Mouse (Mus musculus) urinary bladder, adult 2 months (tissue): Measurements from ENCODE around the gene Adk. TPM values are rescaled to one million over a fixed set of nuclear protein-coding genes. Genes with fewer than 3 reads are reported as not detected.
"Not testable (repeated sequence)": the region's sequence is repeated elsewhere in the genome, so short reads cannot be mapped to it uniquely, and the experiment has no call there.

Source experiments
- DNase-seq: peaks from one replicate; pipeline ENCODE4 v3.0.0; 2022; ENCODE audit warnings: low spot score
- polyA plus RNA-seq: library from polyadenylated mRNA; depleted of rRNA; stranded (reverse); fragments of >200 nt; gene quantifications from 2 replicates; pipeline ENCODE4 v1.2.3, GENCODE M21; 2012

Adk gene
- polyA plus RNA-seq, 1 experiment, result 100 TPM

GRCm38 (mm10) chr14:21434686-21435085, 382.3 kb downstream of the Adk start:
- DNase-seq, result no peak

GRCm38 (mm10) chr14:21439785-21440184, 387.4 kb downstream of the Adk start:
- no peak for DNase-seq

- DNase-seq, result no peak
These were observed 388.2 kb downstream of the Adk start for GRCm38 (mm10) chr14:21440526-21440925.

GRCm38 (mm10) chr14:21441772-21442533, 389.6 kb downstream of the Adk start:
- DNase-seq, result no peak

- no peak for DNase-seq
These were observed 400.2 kb downstream of the Adk start for GRCm38 (mm10) chr14:21452581-21452980.

GRCm38 (mm10) chr14:21453896-21454295, 401.5 kb downstream of the Adk start:
- no peak for DNase-seq

- DNase-seq, result no peak
These were observed 403.4 kb downstream of the Adk start for GRCm38 (mm10) chr14:21455654-21456350.

GRCm38 (mm10) chr14:21456526-21456925, 404.2 kb downstream of the Adk start:
- no peak for DNase-seq

- DNase-seq, result no peak
These were observed 405.5 kb downstream of the Adk start for GRCm38 (mm10) chr14:21457876-21458275.

- DNase-seq, result no peak
These were observed 406.3 kb downstream of the Adk start for GRCm38 (mm10) chr14:21458696-21459095.

GRCm38 (mm10) chr14:21459163-21459562, 406.8 kb downstream of the Adk start:
- no peak for DNase-seq

- DNase-seq, result no peak
These were observed 410.0 kb downstream of the Adk start for GRCm38 (mm10) chr14:21462398-21462797.

GRCm38 (mm10) chr14:21463117-21463712, 410.8 kb downstream of the Adk start:
- no peak for DNase-seq

- no peak for DNase-seq
These were observed 418.0 kb downstream of the Adk start for GRCm38 (mm10) chr14:21470386-21470785.

- DNase-seq, result no peak
These were observed 419.6 kb downstream of the Adk start for GRCm38 (mm10) chr14:21471975-21472374.

GRCm38 (mm10) chr14:21474593-21475132, 422.3 kb downstream of the Adk start:
- not testable (repeated sequence) for DNase-seq

- DNase-seq, result no peak
These were observed 424.8 kb downstream of the Adk start for GRCm38 (mm10) chr14:21477181-21477580.

- DNase-seq, result no peak
These were observed 427.2 kb downstream of the Adk start for GRCm38 (mm10) chr14:21479566-21479965.

- no peak for DNase-seq
These were observed 427.8 kb downstream of the Adk start for GRCm38 (mm10) chr14:21480191-21480590.

GRCm38 (mm10) chr14:21481231-21481630, 428.9 kb downstream of the Adk start, which contains the start of gene Kat6b:
Kat6b (plus strand) TSS chr14:21481434.
- DNase-seq, result no peak

- DNase-seq, result no peak
These were observed 431.8 kb downstream of the Adk start for GRCm38 (mm10) chr14:21484199-21484598.

- no peak for DNase-seq
These were observed 432.3 kb downstream of the Adk start for GRCm38 (mm10) chr14:21484693-21485092.
